Mouse (Mus musculus) testis, adult 10 weeks (tissue): ENCODE measurements around the gene Tex101. TPM values are rescaled to one million over a fixed set of nuclear protein-coding genes. Genes with fewer than 3 reads are reported as not detected.

Experiments
- polyA plus RNA-seq: library from polyadenylated mRNA; stranded (reverse); fragments of 350-450 nt; fragmentation: Illumina TruSeq; extraction: RNeasy Lipid Tissue Mini Kit (QIAGEN cat#74804); gene quantifications from one replicate; pipeline ENCODE4 v1.2.3, GENCODE M21; 2014; ENCODE audit warnings: low read depth, low replicate concordance

The Tex101 gene
- 85.9 TPM for polyA plus RNA-seq

GRCm38 (mm10) chr7:24676575-24676974 is at the start of gene Tex101:
TSS of gene Tex101 (minus strand) at chr7:24676675.

GRCm38 (mm10) chr7:24708832-24709292 is 32.4 kb upstream of the Tex101 start, which contains the start of gene BC049730:
TSS of gene BC049730 (plus strand) at chr7:24709242.

GRCm38 (mm10) chr7:24636264-24636663 is 40.2 kb downstream of the Tex101 start, which contains the start of gene Lypd3:
TSS of gene Lypd3 (plus strand) at chr7:24636550.

Other genes starting within 250 kb of the Tex101 start
- gene Irgc1, start 224.4 kb downstream of the Tex101 start, polyA plus RNA-seq, result 1.1 TPM
- not detected for gene Plaur, start 214.2 kb downstream of the Tex101 start, polyA plus RNA-seq
- not detected for gene Cadm4, start 194.7 kb downstream of the Tex101 start, polyA plus RNA-seq
- 0.60 TPM for gene Zfp428, start 169.7 kb downstream of the Tex101 start, polyA plus RNA-seq
- 9.5 TPM for gene AC161166.1, start 164.2 kb downstream of the Tex101 start, polyA plus RNA-seq
- 1.2 TPM for gene Irgq, start 146.0 kb downstream of the Tex101 start, polyA plus RNA-seq
- gene Pinlyp, start 130.6 kb downstream of the Tex101 start, polyA plus RNA-seq, result not detected
- gene Xrcc1, start 130.4 kb downstream of the Tex101 start, polyA plus RNA-seq, result 2.1 TPM
- not detected for gene Ethe1, start 89.1 kb downstream of the Tex101 start, polyA plus RNA-seq
- not detected for gene Zfp575, start 89.0 kb downstream of the Tex101 start, polyA plus RNA-seq
- gene Phldb3, start 65.9 kb downstream of the Tex101 start, polyA plus RNA-seq, result not detected
- gene Lypd3, start 40.1 kb downstream of the Tex101 start, polyA plus RNA-seq, result not detected
- gene BC049730, start 32.6 kb upstream of the Tex101 start, polyA plus RNA-seq, result 132 TPM
- gene Gm4763, start 50.2 kb upstream of the Tex101 start, polyA plus RNA-seq, result 106 TPM
- gene Cd177, start 83.6 kb upstream of the Tex101 start, polyA plus RNA-seq, result not detected
- gene Ceacam10, start 100.5 kb upstream of the Tex101 start, polyA plus RNA-seq, result 3.1 TPM
- gene Gm9844, start 185.5 kb upstream of the Tex101 start, polyA plus RNA-seq, result 1.0 TPM
- gene Lypd4, start 193.3 kb upstream of the Tex101 start, polyA plus RNA-seq, result 180 TPM
- gene Dmrtc2, start 193.4 kb upstream of the Tex101 start, polyA plus RNA-seq, result 21.6 TPM
- gene Rps19, start 207.7 kb upstream of the Tex101 start, polyA plus RNA-seq, result 14.6 TPM
- not detected for gene Cd79a, start 220.7 kb upstream of the Tex101 start, polyA plus RNA-seq
- 0.83 TPM for gene Arhgef1, start 226.2 kb upstream of the Tex101 start, polyA plus RNA-seq